Mouse (Mus musculus) hindbrain, embryonic 14.5 days (tissue): ENCODE results near the gene Cyp2d22. TPM values are rescaled to one million over a fixed set of nuclear protein-coding genes. Genes with fewer than 3 reads are reported as not detected.
A peak's percentile ranks its signal among the peaks of the same experiment; 100 is the strongest.

Experiments
- ATAC-seq: fragments of 200-750 bp; cut with Nextera tagmentation; 2 replicates; pipeline ENCODE4 v1.8.0; 2017; ENCODE audit warnings: moderate number of reproducible peaks, mild to moderate bottlenecking, moderate TSS enrichment, moderate library complexity; ENCODE audit not compliant: low FRiP score
- DNase-seq: peaks from one replicate; pipeline ENCODE4 v3.0.0-alpha.2; 2015; ENCODE audit warnings: low spot score
- H3K27ac ChIP-seq: fragments of 300-500 bp; sonication (generic); 2 replicates; pipeline ENCODE4 v1.5.1; 2014; ENCODE audit warnings: mild to moderate bottlenecking, moderate library complexity
- H3K27me3 ChIP-seq: fragments of 300-500 bp; sonication (generic); 2 replicates; pipeline ENCODE4 v1.6.1; 2014; ENCODE audit warnings: mild to moderate bottlenecking, low read length, mixed read lengths; ENCODE audit not compliant: control insufficient read depth, insufficient read depth
- H3K36me3 ChIP-seq: fragments of 300-500 bp; sonication (generic); replicated peaks from 2 replicates; pipeline ENCODE4 v1.6.1; 2014; ENCODE audit not compliant: control insufficient read depth, insufficient read depth
- H3K4me1 ChIP-seq: fragments of 300-500 bp; sonication (generic); replicated peaks from 2 replicates; pipeline ENCODE4 v1.6.1; 2014; ENCODE audit warnings: antibody characterized with exemption, low read length, mixed read lengths; ENCODE audit not compliant: control insufficient read depth, insufficient read depth
- H3K4me2 ChIP-seq: fragments of 300-500 bp; sonication (generic); replicated peaks from 2 replicates; pipeline ENCODE4 v1.6.1; 2014; ENCODE audit warnings: mild to moderate bottlenecking, moderate library complexity
- H3K4me3 ChIP-seq: fragments of 300-500 bp; sonication (generic); replicated peaks from 2 replicates; pipeline ENCODE4 v1.5.1; 2014; ENCODE audit warnings: mild to moderate bottlenecking, low read length
- H3K9ac ChIP-seq: fragments of 300-500 bp; sonication (generic); 2 replicates; pipeline ENCODE4 v1.6.1; 2014
- H3K9me3 ChIP-seq: fragments of 300-500 bp; sonication (generic); 2 replicates; pipeline ENCODE4 v1.6.1; 2016; ENCODE audit warnings: low read length; ENCODE audit not compliant: control insufficient read depth
- WGBS: fragments of 180-500 bp; shearing (Covaris S2); extraction: QIAGEN DNeasy Blood & Tissue Kit; methylation state at CpG from one replicate; pipeline ENCODE4 v1.1.7; 2014; 5-methylcytosine and 5-hydroxymethylcytosine counted together
- polyA plus RNA-seq: library from polyadenylated mRNA; unstranded; fragments of >200 nt; fragmentation: Nextera tagmentation; extraction: Ambion mirVana; gene quantifications from 2 replicates; pipeline ENCODE4 v1.2.1, GENCODE M21; 2014

Cyp2d22 gene
- polyA plus RNA-seq, 1 experiment from 2014 or later: 2.5 TPM

GRCm38 (mm10) chr15:82350349-82350748, 29.7 kb downstream of the Cyp2d22 start:
- Histone ChIP-seq H3K9me3 (no peaks in the 10 kb centered on the region), H3K36me3 (peaks cover 36% of the 10 kb centered on the region), H3K4me2 (no peak overlapping the region), H3K27me3 (no peaks in the 10 kb centered on the region), H3K4me3 (no peak overlapping the region), H3K4me1 (peaks cover 30% of the 10 kb centered on the region), H3K27ac (no peak overlapping the region), H3K9ac (no peak overlapping the region)
- no peak for DNase-seq
- ATAC-seq: no peak
- WGBS: 91% methylated on average over 4 of the region's 4 CpGs

GRCm38 (mm10) chr15:82348999-82349341, 31.1 kb downstream of the Cyp2d22 start:
- Histone ChIP-seq H3K27ac (no peak overlapping the region), H3K4me2 (no peak overlapping the region), H3K9me3 (no peaks in the 10 kb centered on the region), H3K4me3 (no peak overlapping the region), H3K9ac (no peak overlapping the region), H3K27me3 (no peaks in the 10 kb centered on the region), H3K36me3 (peaks cover 36% of the 10 kb centered on the region), H3K4me1 (peaks cover 22% of the 10 kb centered on the region)
- no peak for ATAC-seq
- WGBS: 93% methylated on average over 2 of the region's 2 CpGs
- no peak for DNase-seq

GRCm38 (mm10) chr15:82348258-82348998, 31.6 kb downstream of the Cyp2d22 start:
- WGBS: 89% methylated on average over 8 of the region's 8 CpGs
- Histone ChIP-seq H3K4me2 (no peak overlapping the region), H3K9me3 (no peaks in the 10 kb centered on the region), H3K4me3 (no peak overlapping the region), H3K27ac (no peak overlapping the region), H3K4me1 (peaks cover 22% of the 10 kb centered on the region), H3K36me3 (peaks cover 36% of the 10 kb centered on the region), H3K27me3 (no peaks in the 10 kb centered on the region), H3K9ac (no peak overlapping the region)
- ATAC-seq (no peak), DNase-seq (no peak)

GRCm38 (mm10) chr15:82347852-82348251, 32.2 kb downstream of the Cyp2d22 start:
- peaks cover 36% of the 10 kb centered on the region for H3K36me3 ChIP-seq
- H3K4me1 ChIP-seq: peaks cover 16% of the 10 kb centered on the region
- H3K4me2 ChIP-seq: no peak overlapping the region
- H3K9ac ChIP-seq: no peak overlapping the region; the same call in 1 of the 2 replicates
- H3K4me3 ChIP-seq: no peak overlapping the region
- ATAC-seq (no peak), DNase-seq (no peak)
- H3K9me3 ChIP-seq: no peaks in the 10 kb centered on the region
- no peak overlapping the region for H3K27ac ChIP-seq
- WGBS: 92% methylated on average over 12 of the region's 12 CpGs
- no peaks in the 10 kb centered on the region for H3K27me3 ChIP-seq

GRCm38 (mm10) chr15:82347303-82347676, 32.8 kb downstream of the Cyp2d22 start:
- Histone ChIP-seq H3K4me1 (peaks cover 12% of the 10 kb centered on the region), H3K4me3 (peak overlapping the region; percentile 57), H3K27ac (no peak overlapping the region), H3K27me3 (no peaks in the 10 kb centered on the region), H3K4me2 (peak overlapping the region; percentile 83), H3K9me3 (no peaks in the 10 kb centered on the region), H3K36me3 (peaks cover 36% of the 10 kb centered on the region), H3K9ac (peak overlapping the region; percentile 72)
- 88% methylated on average over 4 of the region's 4 CpGs for WGBS
- no peak for ATAC-seq
- DNase-seq: no peak

GRCm38 (mm10) chr15:82346580-82347302, 33.3 kb downstream of the Cyp2d22 start:
- Histone ChIP-seq H3K27ac (peak overlapping the region; percentile 67), H3K36me3 (peaks cover 36% of the 10 kb centered on the region), H3K9me3 (no peaks in the 10 kb centered on the region), H3K4me3 (peak overlapping the region; percentile 57), H3K4me1 (peaks cover 12% of the 10 kb centered on the region), H3K27me3 (no peaks in the 10 kb centered on the region), H3K4me2 (peak overlapping the region; percentile 83), H3K9ac (peak overlapping the region; percentile 72)
- DNase-seq: no peak
- ATAC-seq: no peak
- 61% methylated on average over 14 of the region's 14 CpGs for WGBS

- Histone ChIP-seq H3K27ac (peak overlapping the region; percentile 88), H3K4me1 (peaks cover 14% of the 10 kb centered on the region), H3K4me2 (peak overlapping the region; percentile 83), H3K9me3 (no peaks in the 10 kb centered on the region), H3K27me3 (peaks cover 4% of the 10 kb centered on the region), H3K4me3 (peak overlapping the region; percentile 57), H3K36me3 (peaks cover 35% of the 10 kb centered on the region), H3K9ac (peak overlapping the region; percentile 72)
- DNase-seq: peak; percentile 98
- under 1% methylated on average over 51 of the region's 51 CpGs for WGBS
- peak; percentile 97 for ATAC-seq
These were observed 34.1 kb downstream of the Cyp2d22 start for GRCm38 (mm10) chr15:82345820-82346470.

- 90% methylated on average over 6 of the region's 6 CpGs for WGBS
- DNase-seq: no peak
- no peak overlapping the region for H3K4me2 ChIP-seq
These were observed 35.1 kb downstream of the Cyp2d22 start for GRCm38 (mm10) chr15:82344971-82345370.

More at GRCm38 (mm10) chr15:82344971-82345370, 35.1 kb downstream of the Cyp2d22 start:
- Histone ChIP-seq H3K27ac (no peak overlapping the region), H3K9me3 (no peaks in the 10 kb centered on the region), H3K4me3 (no peak overlapping the region), H3K4me1 (peaks cover 15% of the 10 kb centered on the region), H3K9ac (no peak overlapping the region), H3K36me3 (peaks cover 25% of the 10 kb centered on the region), H3K27me3 (peaks cover 13% of the 10 kb centered on the region)
- ATAC-seq: no peak
